Mouse (Mus musculus) urinary bladder, adult 2 months (tissue): ENCODE results near the gene Hoxa6. TPM values are rescaled to one million over a fixed set of nuclear protein-coding genes. Genes with fewer than 3 reads are reported as not detected.
A peak's percentile ranks its signal among the peaks of the same experiment; 100 is the strongest.

Source experiments
- DNase-seq: peaks from one replicate; pipeline ENCODE4 v3.0.0; 2022; ENCODE audit warnings: low spot score
- polyA plus RNA-seq: library from polyadenylated mRNA; depleted of rRNA; stranded (reverse); fragments of >200 nt; gene quantifications from 2 replicates; pipeline ENCODE4 v1.2.3, GENCODE M21; 2012

Gene Hoxa6
- polyA plus RNA-seq, 1 experiment: 1.7 TPM

DNA sequence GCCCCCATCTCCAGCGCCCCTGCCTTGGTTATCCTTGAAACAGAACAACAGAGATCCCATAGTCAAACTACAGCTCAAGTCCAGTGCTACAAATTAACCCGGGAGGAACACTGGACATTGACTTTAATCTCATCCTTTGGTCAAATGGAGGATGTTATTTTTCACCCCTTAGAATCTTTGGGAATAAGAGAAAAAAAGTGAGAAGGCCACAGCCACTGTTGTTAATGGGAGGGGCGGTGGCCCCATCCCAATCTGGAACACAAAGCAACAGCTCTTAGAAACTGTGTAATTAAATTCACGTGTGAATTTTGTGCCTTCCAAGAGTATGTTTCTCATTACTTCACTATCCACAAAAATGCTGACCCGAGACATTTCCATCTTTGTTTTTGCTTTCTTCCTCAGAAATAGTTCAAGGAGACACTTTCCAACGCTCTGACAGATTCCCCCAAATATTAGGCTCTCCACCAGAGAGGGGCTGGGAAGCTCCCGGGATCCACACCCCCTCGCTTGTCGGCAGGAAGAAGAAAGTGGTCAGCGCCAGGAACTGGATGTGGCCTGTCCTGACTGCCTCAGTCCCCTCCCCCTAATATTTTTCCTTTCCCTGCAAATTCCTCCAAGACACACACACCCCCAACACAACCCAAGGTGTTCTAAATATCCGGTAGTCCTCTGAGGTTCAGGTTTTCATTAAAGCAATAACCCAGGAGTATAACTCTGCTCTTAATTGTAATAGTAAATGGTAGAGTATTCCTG lies 19.1 kb upstream of the Hoxa6 start:
- peak; percentile 31 for DNase-seq

DNA sequence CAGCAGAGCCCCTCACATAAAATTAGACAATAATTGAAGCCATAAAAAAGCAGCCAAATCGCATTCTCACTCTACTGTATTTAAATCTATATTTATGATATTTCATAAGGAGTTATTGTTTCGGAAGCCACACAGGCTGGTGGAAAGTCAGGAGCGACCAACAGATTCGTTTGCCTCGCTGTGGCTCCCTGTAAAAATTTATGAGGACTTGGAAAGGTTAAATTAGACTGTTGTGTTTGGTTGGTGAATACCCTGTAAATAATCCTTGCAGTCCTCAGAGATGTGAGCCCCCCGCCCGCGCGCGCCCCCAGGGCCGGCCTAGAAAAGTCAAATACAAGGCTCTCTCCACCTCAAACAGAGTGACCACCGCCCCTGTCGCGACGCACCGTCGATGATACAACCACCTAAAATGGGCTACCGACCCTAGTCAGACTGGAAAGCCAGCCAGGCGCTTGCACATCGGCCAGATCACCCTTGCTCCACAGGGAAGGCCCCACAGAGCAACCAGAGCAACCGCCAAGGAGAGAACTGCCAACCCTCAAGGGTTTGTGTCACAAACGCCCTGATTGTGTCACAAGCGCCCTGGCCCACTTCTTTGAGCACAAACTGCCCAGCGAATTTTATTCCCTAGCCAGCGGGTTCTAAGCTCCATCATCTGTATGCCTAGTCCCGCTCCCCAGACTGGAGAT lies 18.2 kb upstream of the Hoxa6 start:
- peak; percentile 62 for DNase-seq

DNA sequence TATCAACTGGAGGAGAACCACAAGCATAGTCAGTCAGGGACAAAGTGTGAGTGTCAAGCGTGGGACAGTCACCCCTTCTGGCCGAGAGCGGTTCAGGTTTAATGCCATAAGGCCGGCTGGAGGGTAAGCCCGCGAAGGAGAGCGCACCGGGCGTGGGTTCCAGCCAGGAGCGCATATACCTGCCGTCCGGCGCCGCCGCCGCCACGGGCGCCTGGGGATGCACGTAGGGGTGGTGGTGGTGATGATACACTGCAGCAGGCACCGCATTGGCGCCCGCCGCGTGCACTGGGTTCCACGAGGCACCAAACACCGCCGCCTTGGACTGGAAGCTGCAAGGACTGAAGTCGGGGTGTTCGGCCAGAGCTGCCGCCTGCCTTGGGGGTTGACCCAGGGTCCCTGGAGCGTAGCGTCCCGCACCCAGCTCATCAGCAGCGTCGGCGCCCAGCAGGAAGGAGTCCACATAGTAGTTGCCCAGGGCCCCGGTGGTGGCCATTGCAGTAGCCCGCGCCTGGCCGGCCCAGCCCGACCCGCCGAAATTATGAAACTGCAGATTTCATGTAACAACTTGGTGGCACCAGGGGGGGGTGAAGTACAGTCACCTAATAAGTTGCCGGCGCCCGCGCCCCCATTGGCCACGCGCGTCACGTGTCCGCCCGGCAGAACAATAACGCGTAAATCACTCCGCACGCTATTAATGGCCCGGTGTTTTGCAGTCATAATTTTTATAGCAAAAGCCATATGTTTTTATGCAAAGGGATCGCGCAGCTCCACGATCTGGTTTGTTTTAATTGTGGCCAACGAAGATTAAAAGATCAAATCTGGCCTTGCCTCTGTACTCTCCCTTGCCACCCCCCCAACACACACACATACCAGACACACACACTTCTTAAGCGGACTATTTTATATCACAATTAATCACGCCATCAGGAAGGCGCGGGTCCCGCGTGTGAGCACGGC lies 17.4 kb upstream of the Hoxa6 start:
- DNase-seq: peak; percentile 90

DNA sequence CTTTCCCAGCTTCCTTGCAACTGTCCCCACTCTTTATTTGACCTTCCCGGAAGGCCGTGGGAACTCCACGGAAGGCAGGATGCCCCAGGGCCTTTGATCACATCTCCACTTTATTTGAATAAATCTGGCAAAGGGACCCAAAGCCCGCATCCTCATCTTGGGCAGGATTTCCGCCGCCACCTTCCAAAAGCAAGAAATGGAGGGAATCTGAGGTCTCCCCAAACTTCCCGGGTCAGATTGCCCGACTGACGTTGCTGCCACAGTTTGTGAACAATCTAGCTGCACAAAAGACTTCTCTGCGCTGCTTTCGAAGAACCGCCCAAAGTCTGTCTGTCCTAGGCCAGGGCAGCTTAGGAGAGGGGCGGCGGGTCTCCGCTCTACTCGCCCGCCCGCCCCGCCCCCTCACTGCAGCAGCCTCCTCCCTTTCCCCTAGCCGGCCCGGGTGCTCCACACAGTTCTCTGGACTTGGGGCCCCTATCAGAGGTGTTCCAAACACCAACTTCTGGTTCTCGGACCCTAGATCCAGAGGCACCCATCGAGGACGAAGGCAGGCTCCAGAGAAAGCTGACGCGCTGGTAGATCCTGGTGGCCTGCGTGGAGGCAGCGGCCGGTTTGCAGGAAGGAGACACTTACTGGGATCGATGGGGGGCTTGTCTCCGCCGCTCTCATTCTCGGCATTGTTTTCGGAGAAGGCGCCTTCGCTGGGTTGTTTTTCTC lies 16.5 kb upstream of the Hoxa6 start:
- DNase-seq: peak; percentile 30

DNA sequence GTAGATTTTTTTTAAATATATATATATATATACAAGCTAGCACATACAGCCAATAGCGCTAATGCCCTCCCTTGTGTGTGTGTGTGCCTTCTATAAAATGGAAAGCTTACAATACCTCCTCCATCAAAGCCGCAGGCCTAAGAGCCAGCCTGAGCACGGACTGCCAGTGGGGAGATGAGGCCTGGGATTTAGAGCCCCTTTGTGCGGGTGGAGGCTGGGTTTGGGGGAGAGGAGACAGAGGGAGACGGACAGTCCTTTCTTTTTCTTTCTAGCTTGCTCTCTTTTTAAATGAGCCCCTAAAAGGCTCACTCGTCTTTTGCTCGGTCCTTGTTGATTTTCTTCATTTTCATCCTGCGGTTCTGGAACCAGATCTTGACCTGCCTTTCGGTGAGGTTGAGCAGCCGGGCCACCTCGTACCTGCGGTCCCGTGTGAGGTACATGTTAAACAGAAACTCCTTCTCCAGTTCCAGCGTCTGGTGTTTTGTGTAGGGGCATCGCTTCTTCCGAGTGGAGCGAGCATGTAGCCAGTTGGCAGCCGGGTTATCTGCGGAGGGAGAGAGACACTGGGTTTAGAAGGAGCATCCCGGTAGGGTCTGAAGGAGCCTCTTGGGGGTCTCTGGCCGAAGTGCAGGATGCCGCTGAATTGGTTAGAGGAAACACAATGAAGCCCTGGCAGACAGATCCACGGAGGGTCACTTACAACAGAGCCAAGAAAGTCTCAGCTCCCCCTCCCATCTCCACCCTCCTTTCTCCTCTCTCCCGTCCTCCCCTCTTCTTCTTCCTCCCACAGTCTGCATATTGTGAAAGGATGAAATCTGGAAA lies 15.6 kb upstream of the Hoxa6 start:
- peak; percentile 44 for DNase-seq

DNA sequence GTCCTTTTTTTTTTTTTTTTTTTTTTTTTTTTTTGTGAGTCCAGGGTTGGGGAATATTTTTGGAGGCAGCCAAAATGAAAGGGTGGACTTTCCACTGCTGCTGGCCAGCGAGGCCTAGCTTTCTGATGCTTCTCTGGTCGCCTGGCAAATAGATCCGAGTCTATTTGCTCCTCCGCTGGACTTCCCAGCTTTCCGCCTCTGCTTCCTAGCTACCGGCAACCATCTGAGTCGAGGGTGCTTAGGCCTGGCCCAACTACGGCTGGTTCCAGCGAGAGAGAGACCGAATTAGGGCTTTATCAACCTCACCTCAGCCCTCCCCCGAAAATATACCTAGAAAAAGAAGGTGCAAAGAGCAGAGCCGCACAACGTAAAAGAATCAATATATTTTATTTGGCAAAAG lies 14.2 kb upstream of the Hoxa6 start:
- no peak for DNase-seq

DNA sequence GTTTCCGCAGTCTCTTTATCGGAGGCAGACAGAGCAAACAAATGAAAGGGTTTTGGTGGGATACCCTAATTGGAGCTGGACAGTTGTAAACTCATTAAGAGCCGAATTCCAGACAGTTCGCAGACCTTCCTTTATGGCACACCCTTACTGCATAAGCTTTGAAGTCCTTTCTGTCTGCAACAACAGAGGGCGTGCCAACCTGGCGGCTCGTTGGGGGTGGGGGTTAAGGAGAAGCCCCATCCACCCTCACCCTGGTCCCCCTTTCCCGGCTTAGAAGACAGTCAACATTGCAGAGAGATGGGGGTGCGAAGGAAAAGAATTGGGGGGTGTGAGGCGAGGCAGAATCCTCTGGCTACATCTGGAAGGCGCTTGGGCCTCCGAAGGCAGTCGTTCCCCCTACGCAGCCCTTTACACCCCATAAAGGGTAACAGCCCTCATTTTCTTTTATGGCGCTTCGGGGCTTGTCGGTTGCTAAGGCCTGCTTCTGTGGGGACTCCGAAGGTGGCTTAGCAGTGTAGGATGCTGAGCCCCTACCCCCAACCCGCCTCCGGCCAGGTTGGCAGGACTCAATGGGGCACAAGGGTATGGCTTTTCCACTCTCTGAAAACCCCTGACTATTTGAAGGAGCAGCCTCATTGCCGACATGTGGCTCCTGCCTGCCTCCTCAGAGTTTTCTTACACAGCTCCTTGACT lies 13.6 kb upstream of the Hoxa6 start:
- no peak for DNase-seq

DNA sequence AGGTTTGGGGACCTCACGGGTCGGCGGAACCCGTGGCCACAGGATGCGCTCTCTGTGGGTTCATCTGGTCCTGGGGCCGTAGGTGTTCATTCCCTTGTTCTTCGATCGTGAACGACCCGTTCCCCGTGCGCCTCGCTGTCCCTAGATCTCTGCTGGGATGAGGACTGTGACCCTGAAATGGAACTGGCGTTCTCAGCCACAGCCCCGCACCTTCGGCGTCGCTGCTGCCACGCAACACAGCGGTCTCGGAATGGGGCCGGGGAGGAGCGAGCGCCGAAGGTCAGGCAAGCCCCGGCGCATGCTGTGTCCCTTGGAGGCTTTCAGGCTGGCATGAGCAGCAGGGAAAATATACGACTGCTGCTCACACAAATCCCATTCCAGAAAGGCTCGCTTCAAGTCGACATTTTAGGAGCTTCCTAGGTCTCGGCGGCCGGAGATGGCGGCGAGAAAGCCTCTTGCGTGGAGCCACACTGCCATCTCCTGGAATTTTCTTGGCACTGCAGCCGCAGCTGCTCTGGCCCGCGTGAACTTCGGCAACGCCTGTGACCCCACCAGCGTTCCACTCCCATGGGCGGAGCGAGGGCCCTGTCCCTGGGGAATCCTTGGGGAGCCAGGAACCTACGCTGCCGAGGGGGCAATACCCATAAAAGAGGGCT lies 12.9 kb upstream of the Hoxa6 start, which contains the start of gene Hoxa7:
TSS of gene Hoxa7 (minus strand) at position 518 of the 656 bp plus-strand sequence.
- DNase-seq: peak; percentile 90

DNA sequence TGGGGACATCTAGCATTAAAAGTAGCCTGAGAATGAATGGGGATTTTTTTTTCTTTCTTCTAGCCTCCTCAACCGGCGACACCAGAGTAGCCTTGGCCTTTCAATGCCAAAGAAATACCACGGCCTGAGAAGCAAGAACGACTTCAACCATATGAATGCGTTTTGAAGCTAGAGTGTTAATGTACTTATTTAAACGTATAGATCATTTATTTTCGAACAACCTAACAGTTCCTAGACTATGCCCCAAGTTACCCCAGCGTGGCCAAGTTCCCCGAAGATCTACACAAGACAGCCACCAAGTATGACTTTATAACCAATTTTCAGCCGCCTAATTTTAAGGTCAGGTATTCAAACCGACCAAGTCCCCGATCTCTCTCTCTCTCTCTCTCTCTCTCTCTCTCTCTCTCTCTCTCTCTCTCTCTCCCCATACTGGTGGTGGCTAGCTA lies 12.4 kb upstream of the Hoxa6 start:
- no peak for DNase-seq

DNA sequence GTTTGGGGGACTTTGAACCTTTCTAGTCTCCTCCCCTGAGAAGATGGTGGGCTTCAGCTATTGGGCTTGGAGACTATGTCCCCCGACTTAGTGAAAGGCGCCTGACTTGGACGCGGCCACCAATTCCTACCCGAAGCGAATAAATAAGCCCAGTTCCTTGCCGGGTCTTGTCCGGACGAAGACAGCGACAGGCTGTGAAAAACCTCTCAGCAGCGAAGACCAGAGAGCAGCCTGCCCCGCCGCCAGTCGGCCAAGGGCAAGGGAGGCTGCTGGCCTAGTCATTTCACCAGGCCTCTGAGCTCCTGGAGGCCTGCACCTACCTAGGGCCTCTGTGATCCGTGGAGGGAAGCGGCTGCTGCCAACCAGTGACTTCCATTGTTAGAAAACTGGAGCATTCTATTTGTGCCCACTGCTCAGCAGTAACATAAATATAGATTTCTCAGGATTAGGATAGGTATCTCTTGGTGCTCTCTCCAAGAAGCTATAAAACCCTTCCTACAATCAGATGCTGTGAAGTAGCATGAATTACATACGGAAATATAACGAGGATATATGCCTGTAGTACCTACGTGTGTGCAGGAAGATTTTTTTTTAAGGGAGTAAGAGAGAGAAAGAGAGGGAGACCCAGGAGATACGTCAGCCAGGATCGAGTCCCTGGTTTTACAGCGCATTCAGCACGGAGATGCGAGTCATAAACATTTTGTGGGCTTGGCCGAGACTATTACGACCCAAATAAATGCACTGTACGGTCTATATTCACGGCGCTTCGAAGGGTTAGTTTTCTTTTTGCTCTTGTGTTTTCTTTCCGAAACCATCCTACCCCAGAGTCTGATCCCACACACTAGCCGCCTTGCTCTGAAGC lies 11.7 kb upstream of the Hoxa6 start:
- DNase-seq: peak; percentile 62

DNA sequence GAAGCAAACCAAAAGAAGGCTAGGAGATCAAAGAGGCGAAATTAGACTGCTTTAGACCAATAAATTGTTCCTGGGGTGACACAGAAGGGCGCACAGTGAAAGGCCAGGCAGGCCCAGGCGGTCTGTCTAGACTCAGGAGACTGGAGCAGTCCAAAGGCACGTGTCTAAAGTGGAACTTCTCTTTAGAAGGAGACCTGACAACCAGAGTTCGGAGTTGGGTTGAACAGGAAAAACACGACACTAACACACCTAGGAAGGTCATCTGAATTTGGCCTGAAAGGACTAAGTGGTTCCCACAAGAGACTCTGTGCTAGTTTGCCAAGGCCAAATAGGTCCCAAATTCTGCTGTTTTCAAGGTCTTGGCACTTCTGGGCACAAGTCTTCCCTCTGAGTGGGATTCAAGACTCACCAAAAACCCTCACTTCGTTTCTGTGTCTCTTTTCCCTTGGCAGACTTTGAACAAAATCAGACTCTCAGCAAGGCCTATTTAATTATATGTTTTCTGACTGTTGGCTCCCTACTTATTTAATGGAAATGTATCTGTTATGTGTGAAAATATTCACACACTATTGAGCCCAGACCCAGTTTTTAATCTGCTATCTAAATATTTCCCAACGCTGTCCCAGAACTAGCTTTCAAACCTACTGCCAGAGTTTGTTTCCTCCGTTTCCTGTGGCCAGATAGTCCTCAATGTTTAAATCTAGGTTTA lies 10.9 kb upstream of the Hoxa6 start:
- no peak for DNase-seq

DNA sequence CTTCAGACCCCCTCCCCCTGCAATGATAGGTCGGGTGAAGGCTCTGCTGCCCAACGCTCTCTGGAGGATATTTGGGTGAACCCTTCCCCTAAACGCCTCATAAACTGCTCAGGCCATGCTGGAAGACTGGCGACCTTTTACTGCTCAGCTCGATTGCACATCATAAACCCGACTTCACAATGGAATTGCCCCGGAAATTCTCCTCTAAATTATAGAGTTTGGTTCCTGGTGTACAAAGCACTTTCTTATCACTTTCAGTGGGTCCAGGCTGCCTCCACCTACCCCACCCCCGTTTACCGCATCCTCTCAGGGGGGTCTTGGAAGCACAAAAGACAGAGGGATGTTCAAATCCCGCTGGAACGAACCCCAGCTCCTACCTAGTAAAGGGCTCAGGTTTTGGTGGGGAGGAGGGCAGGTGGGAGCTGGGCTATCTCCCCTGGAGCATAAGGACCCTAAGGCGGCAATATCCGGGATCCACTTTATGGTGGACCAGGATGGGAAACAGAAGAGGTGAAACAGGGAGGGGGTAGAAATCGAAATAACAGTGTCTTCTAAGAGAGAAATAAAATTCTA lies 10.2 kb upstream of the Hoxa6 start:
- no peak for DNase-seq

DNA sequence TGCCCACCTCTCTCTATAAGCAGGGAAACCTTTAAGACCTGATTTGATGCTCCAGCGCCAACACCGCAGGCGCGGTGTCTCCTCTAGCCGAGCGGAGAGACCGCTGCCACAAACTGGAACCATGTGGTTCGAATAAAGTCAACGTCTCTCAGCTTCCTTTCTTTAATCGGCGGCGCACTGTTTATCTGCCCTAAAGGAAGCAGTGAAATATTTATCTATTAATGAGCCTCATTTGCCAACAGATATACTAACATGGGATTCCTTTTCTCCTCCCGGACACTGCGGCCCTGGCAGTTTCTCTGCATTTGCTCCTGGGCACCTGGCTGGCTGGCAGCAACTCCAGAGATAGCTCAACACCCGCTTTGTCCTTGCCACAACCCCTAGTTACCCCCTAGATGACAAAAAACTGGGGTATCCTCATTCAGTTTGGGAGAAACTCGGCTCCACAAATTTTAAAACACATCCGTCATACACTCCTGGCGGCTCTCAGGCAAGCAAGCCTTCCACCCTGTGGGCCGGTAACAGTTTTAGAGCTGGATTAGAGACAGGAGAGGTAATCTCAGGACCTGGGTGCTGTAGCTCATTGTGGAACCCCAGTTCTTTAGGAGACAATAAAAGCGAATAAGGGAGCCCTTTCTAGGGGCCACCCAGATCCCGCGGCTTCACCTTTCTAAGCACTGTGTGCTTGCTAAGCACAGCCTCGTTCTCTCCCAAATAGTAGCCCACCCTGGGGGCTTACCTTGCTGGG lies 9.5 kb upstream of the Hoxa6 start:
- no peak for DNase-seq

DNA sequence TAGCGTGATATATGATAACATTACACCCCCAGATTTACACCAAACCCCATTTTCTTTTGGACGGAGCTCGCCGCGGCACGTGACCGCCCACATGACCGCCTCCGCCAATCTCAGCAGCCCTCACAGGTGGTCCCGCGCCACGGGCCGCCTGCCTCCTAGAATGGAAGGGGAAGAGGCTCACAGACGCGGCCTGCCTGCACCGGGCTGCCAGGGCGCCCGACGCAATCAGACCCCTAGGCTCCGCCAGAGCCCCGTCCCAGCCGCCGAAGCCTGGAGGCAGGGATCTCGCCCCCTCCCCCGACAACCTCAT lies 8.9 kb upstream of the Hoxa6 start:
- DNase-seq: peak; percentile 88

DNA sequence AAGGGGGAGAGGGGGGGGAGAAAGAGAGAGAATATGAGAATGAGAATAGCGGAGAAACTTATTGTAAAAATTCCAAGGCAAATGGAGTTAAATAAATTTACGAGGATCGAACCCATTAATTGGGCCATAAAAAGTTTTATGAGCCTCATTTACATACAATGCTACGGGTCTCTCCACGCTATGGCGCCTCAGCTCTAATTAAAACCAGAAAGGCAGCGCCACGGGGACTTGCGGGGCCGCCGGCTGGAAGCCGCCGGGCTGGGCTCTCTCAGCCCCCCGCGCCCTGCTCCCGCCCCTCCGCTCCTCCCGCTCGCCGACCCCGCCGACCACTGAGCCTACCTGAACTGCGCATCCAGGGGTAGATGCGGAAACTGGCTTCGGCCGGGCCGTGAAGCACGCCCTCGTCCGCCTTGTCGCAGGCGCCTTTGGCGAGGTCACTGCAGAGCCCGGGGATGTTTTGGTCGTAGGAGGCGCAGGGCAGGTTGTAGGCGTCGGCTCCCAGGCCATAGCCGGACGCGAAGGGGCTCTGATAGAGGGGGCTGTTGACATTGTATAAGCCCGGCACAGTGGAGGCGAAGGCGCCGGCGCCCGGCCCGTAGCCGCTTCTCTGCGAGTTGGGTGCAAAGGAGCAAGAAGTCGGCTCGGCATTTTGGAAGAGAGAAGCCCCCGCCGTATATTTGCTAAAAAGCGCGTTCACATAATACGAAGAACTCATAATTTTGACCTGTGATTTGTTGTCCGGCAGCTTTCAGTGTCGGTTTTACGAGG lies 8.4 kb upstream of the Hoxa6 start:
- peak; percentile 66 for DNase-seq
